Mouse (Mus musculus): ENCODE measurements at regions not wholly inside any gene's neighbourhood (a gene's known extent, or its start where the extent isn't known, plus 50 kb on each side); places are given as distances from the start of the nearest gene placed in this dataset.

DNA sequence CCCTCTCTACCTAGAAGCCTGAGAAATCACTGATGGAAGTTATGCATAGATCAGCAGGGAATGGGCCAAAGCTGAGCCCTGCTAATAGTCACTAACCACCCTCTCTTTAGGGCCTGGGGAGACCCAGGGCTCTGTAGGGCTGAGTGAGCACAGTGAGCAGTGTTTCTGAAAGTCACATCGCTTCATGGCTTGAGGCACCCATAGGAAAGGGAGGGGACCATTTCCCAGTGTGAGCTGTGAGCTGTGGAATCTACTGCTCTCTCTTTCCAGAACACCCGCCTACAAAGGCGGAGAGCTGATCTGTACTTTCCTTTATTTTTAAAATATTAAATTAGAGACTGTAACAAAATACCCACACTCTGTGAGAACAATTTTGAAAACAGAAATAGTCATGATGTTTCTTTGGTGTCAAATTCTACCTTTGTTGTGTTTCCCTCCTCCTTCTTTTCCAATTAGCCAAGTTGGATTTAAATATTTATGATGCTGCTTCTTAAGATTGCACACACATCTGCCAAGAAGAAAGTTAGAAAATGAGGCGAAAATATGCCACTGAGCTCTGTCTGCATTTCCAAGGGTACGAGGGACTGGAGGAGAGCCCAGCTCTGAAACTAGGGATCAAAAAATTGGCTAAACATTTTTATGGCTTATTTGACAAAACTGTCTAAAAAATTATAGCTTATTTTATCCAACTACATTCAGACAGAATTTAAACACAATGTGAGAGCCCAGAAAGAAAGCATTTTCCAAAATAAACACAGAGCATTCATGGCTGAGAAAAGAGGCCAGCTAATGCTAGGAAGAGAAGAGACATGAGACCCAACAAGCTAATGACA, 111.7 kb upstream of the Tmtc1 start:
- Histone ChIP-seq H3K27me3 (ENCODE audit: insufficient read depth, poor library complexity, severe bottlenecking) (no peaks in the 10 kb centered on the region), H3K4me1 (peaks cover 17% of the 10 kb centered on the region; the same call in 1 of the 2 replicates), H3K9me3 (no peaks in the 10 kb centered on the region), H3K27ac (peak overlapping the region; percentile 74), H3K4me3 (no peak overlapping the region), H3K36me3 (no peaks in the 10 kb centered on the region)
- whole genome bisulfite sequencing = 82% methylated on average over 5 of the region's 5 CpGs
- DNase-seq (ENCODE audit: low spot score) = no peak

DNA sequence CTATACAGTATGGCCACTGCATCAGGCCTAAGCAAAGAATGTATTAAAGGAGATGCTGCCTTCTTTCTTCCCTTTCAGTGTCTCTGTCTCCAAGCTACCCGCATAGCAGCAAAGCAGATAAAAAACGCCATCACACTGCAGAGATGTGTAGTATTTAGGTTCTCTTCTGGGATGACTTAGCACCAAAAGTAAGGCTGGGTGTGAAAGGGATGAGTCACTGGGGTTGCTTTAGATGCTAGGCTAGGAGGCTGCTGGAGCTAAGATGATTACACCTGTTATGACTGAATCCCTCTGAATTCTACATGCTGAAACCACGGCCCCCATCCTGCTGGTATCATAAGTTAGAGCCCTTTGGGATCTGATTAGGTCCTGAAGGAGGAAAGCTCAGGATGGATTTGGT, 110.3 kb upstream of the Tmtc1 start:
- no peak for DNase-seq (ENCODE audit: low spot score)
- no peaks in the 10 kb centered on the region for H3K36me3 ChIP-seq
- H3K27me3 ChIP-seq (ENCODE audit: insufficient read depth, poor library complexity, severe bottlenecking) = no peaks in the 10 kb centered on the region
- H3K27ac ChIP-seq = no peak overlapping the region
- H3K4me1 ChIP-seq = peaks cover 17% of the 10 kb centered on the region; the same call in 1 of the 2 replicates
- WGBS = 77% methylated on average over 3 of the region's 3 CpGs
- H3K4me3 ChIP-seq = no peak overlapping the region
- no peaks in the 10 kb centered on the region for H3K9me3 ChIP-seq

DNA sequence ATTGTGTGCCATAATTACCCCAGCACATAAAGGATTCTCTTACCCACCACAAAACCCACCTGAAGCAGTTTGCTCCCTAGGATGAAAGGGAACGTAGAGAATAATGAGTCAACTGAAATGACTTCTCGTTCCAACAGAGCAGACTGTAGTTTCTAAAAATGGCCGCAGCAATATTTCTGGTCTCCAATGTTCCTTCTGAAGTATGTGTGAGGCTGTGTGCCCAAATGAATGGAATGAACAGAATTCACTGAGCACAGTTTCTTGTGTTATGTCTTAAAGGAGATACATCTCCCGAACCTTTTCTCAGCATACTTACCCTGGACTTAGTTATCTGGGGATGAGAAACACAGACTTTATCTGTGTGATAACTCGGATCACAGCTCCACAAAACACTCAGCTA, 109.4 kb upstream of the Tmtc1 start:
- DNase-seq (ENCODE audit: low spot score) = no peak
- no peak overlapping the region for H3K4me3 ChIP-seq
- H3K4me1 ChIP-seq = peaks cover 20% of the 10 kb centered on the region; the same call in 1 of the 2 replicates
- no peaks in the 10 kb centered on the region for H3K9me3 ChIP-seq
- WGBS = 70% methylated on average over 5 of the region's 5 CpGs
- no peaks in the 10 kb centered on the region for H3K27me3 ChIP-seq (ENCODE audit: insufficient read depth, poor library complexity, severe bottlenecking)
- H3K27ac ChIP-seq = no peak overlapping the region
- no peaks in the 10 kb centered on the region for H3K36me3 ChIP-seq

- 73% methylated on average over 3 of the region's 3 CpGs for WGBS
- DNase-seq (ENCODE audit: low spot score) = no peak
- Histone ChIP-seq H3K27ac (no peak overlapping the region), H3K4me3 (no peak overlapping the region), H3K36me3 (no peaks in the 10 kb centered on the region), H3K4me1 (peaks cover 21% of the 10 kb centered on the region; the same call in 1 of the 2 replicates), H3K9me3 (no peaks in the 10 kb centered on the region), H3K27me3 (ENCODE audit: insufficient read depth, poor library complexity, severe bottlenecking) (no peaks in the 10 kb centered on the region)
Observed at GRCm38 (mm10) chr6:148551097-148551496, 106.9 kb upstream of the Tmtc1 start.

- H3K9me3 ChIP-seq = no peaks in the 10 kb centered on the region
- no peak overlapping the region for H3K4me3 ChIP-seq
- WGBS = 46% methylated on average over 2 of the region's 2 CpGs
- no peaks in the 10 kb centered on the region for H3K36me3 ChIP-seq
- H3K4me1 ChIP-seq = peaks cover 10% of the 10 kb centered on the region; the same call in 1 of the 2 replicates
- no peak for DNase-seq (ENCODE audit: low spot score)
- 0 out of 2 replicates have a peak, but pooled peaks cover 2% of the 10 kb centered on the region for H3K27me3 ChIP-seq (ENCODE audit: insufficient read depth, poor library complexity, severe bottlenecking)
- H3K27ac ChIP-seq = peak overlapping the region; percentile 22; the same call in 1 of the 2 replicates
Observed at GRCm38 (mm10) chr6:148548138-148548778, 104.1 kb upstream of the Tmtc1 start.

GRCm38 (mm10) chr6:148543047-148543446, 98.9 kb upstream of the Tmtc1 start:
- Histone ChIP-seq H3K9me3 (no peaks in the 10 kb centered on the region), H3K4me1 (peaks cover 9% of the 10 kb centered on the region), H3K4me3 (no peak overlapping the region), H3K27ac (no peak overlapping the region), H3K27me3 (ENCODE audit: insufficient read depth, poor library complexity, severe bottlenecking) (0 out of 2 replicates have a peak, but pooled peaks cover 2% of the 10 kb centered on the region), H3K36me3 (no peaks in the 10 kb centered on the region)
- no peak for DNase-seq (ENCODE audit: low spot score)
- 77% methylated on average over 3 of the region's 3 CpGs for WGBS

- H3K4me1 ChIP-seq = peaks cover 7% of the 10 kb centered on the region
- no peak overlapping the region for H3K4me3 ChIP-seq
- H3K27me3 ChIP-seq (ENCODE audit: insufficient read depth, poor library complexity, severe bottlenecking) = 0 out of 2 replicates have a peak, but pooled peaks cover 2% of the 10 kb centered on the region
- no peaks in the 10 kb centered on the region for H3K9me3 ChIP-seq
- no peak overlapping the region for H3K27ac ChIP-seq
- H3K36me3 ChIP-seq = no peaks in the 10 kb centered on the region
- no peak for DNase-seq (ENCODE audit: low spot score)
- 83% methylated on average over 2 of the region's 2 CpGs for WGBS
Observed at GRCm38 (mm10) chr6:148541981-148542380, 97.8 kb upstream of the Tmtc1 start.

DNA sequence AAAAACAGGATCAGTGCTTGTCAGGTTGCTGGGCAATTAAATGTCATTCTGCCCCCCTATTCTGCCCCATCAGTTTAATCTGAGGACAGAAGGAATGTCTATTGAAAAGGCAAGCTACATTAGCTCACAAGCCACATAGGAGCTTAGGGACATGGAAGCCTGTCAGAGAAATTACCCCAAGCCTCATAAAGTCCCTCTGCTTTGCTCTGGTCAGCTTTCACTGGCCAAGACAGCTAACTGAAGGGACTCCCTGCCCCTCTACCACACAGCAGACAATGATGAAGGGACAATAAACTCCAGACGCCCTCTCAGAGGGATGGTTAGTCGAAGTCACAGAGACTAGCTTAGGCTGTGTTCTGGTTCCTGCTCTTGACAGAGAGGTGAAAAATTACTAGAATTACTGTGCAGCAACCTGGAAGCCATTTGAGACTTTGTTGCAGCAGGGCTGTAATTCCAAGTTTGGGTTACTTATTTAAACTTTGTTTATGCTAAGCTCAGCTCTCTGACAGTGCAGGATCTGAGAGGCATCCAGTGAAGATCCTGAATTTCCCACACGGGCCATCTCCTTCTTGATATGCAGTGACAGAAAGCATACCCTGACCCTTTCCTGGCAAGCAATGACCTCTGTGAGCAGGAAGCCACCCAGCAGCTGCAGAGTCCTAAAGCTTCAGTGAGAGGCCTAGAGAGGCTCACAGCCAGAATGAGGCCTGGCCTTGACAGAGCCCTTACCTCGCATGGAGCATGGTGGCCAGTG, 95.2 kb upstream of the Tmtc1 start:
- no peak overlapping the region for H3K4me3 ChIP-seq
- whole genome bisulfite sequencing = 46% methylated on average over 4 of the region's 4 CpGs
- H3K9me3 ChIP-seq = no peaks in the 10 kb centered on the region
- no peak for DNase-seq (ENCODE audit: low spot score)
- H3K4me1 ChIP-seq = peaks cover 7% of the 10 kb centered on the region
- 0 out of 2 replicates have a peak, but pooled peaks cover 2% of the 10 kb centered on the region for H3K27me3 ChIP-seq (ENCODE audit: insufficient read depth, poor library complexity, severe bottlenecking)
- H3K27ac ChIP-seq = peak overlapping the region; percentile 43; the same call in 1 of the 2 replicates
- no peaks in the 10 kb centered on the region for H3K36me3 ChIP-seq

DNA sequence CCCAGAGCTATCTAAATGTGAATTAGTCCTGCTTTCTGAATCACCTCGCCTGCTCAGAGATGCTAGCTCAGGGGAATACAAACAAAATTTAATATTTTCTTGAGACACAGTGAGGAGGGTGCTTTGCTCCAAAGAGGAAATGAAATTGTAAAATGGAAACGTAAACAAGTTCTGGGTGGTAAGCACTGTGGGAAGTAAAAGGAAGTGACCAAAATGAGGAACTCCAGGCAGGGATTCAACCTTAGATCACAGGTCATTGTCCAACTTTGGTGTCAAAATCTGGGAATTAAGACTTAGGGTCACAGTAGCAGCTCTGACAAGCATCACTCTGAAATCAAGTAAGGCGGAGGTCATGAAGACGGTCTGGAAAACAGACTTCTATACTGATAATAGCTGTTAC, 90.2 kb upstream of the Tmtc1 start:
- Histone ChIP-seq H3K27me3 (ENCODE audit: insufficient read depth, poor library complexity, severe bottlenecking) (no peaks in the 10 kb centered on the region), H3K36me3 (no peaks in the 10 kb centered on the region), H3K9me3 (no peaks in the 10 kb centered on the region), H3K4me3 (no peak overlapping the region), H3K27ac (no peak overlapping the region), H3K4me1 (peaks cover 1% of the 10 kb centered on the region)
- DNase-seq (ENCODE audit: low spot score) = no peak
- WGBS = 74% methylated on average over 4 of the region's 4 CpGs

- no peaks in the 10 kb centered on the region for H3K36me3 ChIP-seq
- no peak for DNase-seq (ENCODE audit: low spot score)
- WGBS = 70% methylated on average over 1 of the region's 1 CpGs
Observed at GRCm38 (mm10) chr6:148531068-148531467, 86.9 kb upstream of the Tmtc1 start.

DNA sequence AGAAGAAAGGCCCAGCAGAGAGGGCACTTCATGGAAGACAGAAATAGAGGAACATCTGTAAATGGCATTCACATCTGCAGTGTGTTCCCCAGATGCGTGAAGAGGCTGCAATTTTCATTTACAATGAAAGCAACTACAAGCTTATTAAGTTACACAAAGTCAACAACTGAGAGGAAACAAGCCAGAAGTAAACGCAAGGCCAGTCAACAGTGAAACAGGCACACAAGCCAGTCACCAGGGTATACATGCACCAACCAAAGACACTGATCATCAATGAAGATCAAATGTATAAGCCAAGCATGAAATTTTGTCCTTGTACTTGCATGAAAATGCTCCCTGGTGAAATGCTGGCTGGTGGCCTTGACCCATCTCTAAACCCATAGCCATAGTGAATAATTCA, 84.4 kb upstream of the Tmtc1 start:
- no peak for DNase-seq (ENCODE audit: low spot score)
- Histone ChIP-seq H3K36me3 (no peaks in the 10 kb centered on the region), H3K27ac (no peak overlapping the region), H3K9me3 (no peaks in the 10 kb centered on the region), H3K4me3 (no peak overlapping the region), H3K27me3 (ENCODE audit: insufficient read depth, poor library complexity, severe bottlenecking) (no peaks in the 10 kb centered on the region), H3K4me1 (no peaks in the 10 kb centered on the region)
- 83% methylated on average over 2 of the region's 2 CpGs for WGBS

More at GRCm38 (mm10) chr6:148531068-148531467, 86.9 kb upstream of the Tmtc1 start:
- Histone ChIP-seq H3K4me3 (no peak overlapping the region), H3K4me1 (no peaks in the 10 kb centered on the region), H3K9me3 (no peaks in the 10 kb centered on the region), H3K27me3 (ENCODE audit: insufficient read depth, poor library complexity, severe bottlenecking) (no peaks in the 10 kb centered on the region), H3K27ac (no peak overlapping the region)

GRCm38 (mm10) chr6:148522893-148523292, 78.7 kb upstream of the Tmtc1 start:
- Histone ChIP-seq H3K27me3 (ENCODE audit: insufficient read depth, poor library complexity, severe bottlenecking) (no peaks in the 10 kb centered on the region), H3K9me3 (no peaks in the 10 kb centered on the region), H3K4me1 (no peaks in the 10 kb centered on the region), H3K36me3 (no peaks in the 10 kb centered on the region), H3K4me3 (no peak overlapping the region), H3K27ac (no peak overlapping the region)
- no peak for DNase-seq (ENCODE audit: low spot score)
- WGBS = 54% methylated on average over 1 of the region's 1 CpGs

Measured in heart, embryonic 10.5 days (tissue).